Comparison of ENCODE assay signal across 25 mouse cellular contexts in genomic region chr14:48153865-48154511, GRCm38 (mm10). TPM values are rescaled to one million over a fixed set of nuclear protein-coding genes. Genes with fewer than 3 reads are reported as not detected.
DNase-seq lines count a peak whose midpoint lies in the region; ATAC-seq and TF ChIP-seq lines count a peak whose summit lies in the region.
"Had no signal": no experiment of that assay in that cellular context is flagged by ENCODE, and none has a peak within 500 bp of the region (broad histone marks: within the 10 kb centered on the region; RNA-seq: fewer than 3 reads in every experiment).

No protein-coding gene starts in this region.

- peaks cover 6% of the 10 kb centered on the region; the same call in 1 of the 2 replicates for H3K27me3 ChIP-seq in heart, embryonic 10.5 days (ENCODE audit: insufficient read depth, poor library complexity, severe bottlenecking)
- H3K27me3 ChIP-seq in hindbrain, embryonic 12.5 days: no peaks in the 10 kb centered on the region
- H3K27me3 ChIP-seq: CH12.LX; embryonic facial prominence, embryonic 13.5 days; embryonic facial prominence, embryonic 15.5 days; forebrain, embryonic 12.5 days had no signal

- 73% methylated on average over 5 of the region's 5 CpGs for WGBS in heart, embryonic 10.5 days
- 87% methylated on average over 5 of the region's 5 CpGs for WGBS in hindbrain, embryonic 12.5 days

- intact Hi-C loops in gastrocnemius, adult 2 months (cut with DNase I): no loop called here

- H3K4me2 ChIP-seq in hindbrain, embryonic 12.5 days (replicated peaks): no peak overlapping the region
- H3K4me2 ChIP-seq: embryonic facial prominence, embryonic 15.5 days; forebrain, embryonic 12.5 days had no signal

- no peaks in the 10 kb centered on the region for H3K9me3 ChIP-seq in heart, embryonic 10.5 days
- H3K9me3 ChIP-seq in hindbrain, embryonic 12.5 days (replicated peaks): no peaks in the 10 kb centered on the region
- H3K9me3 ChIP-seq: embryonic facial prominence, embryonic 13.5 days; embryonic facial prominence, embryonic 15.5 days; forebrain, embryonic 10.5 days; forebrain, embryonic 12.5 days; G1E had no signal

- H3K9ac ChIP-seq in hindbrain, embryonic 12.5 days: no peak overlapping the region
- H3K9ac ChIP-seq: embryonic facial prominence, embryonic 13.5 days; embryonic facial prominence, embryonic 15.5 days; forebrain, embryonic 12.5 days had no signal

- ATAC-seq in activated CD4-positive, CD25-positive, alpha-beta regulatory T cell, adult 4 months: no peak
- ATAC-seq in hindbrain, embryonic 12.5 days (ENCODE audit: low FRiP score): no peak
- ATAC-seq: CD4-positive, CD25-positive, alpha-beta regulatory T cell, adult 4 months; forebrain, embryonic 14.5 days; forebrain, embryonic 16.5 days had no signal

- no peak for DNase-seq in gastrocnemius, adult 2 months
- DNase-seq in gastrocnemius, postnatal 10 days: no peak
- peak; percentile 5 for DNase-seq in heart, embryonic 10.5 days (ENCODE audit: low spot score)
- DNase-seq in heart, adult 18-20 months: no peak
- peak; percentile 75 for DNase-seq in NIH3T3 (ENCODE audit: low read depth)
- DNase-seq: adrenal gland, postnatal 10 days; adrenal gland, postnatal 36 days; cerebellum, adult 11 months; cerebellum, adult 18-20 months; cerebellum, adult 8-10 months; cerebellum, adult 9-11 months; cerebellum, postnatal 14 days; embryo, embryonic 11 days had no signal

- no peaks in the 10 kb centered on the region for H3K36me3 ChIP-seq in heart, embryonic 10.5 days
- no peaks in the 10 kb centered on the region for H3K36me3 ChIP-seq in hindbrain, embryonic 12.5 days
- H3K36me3 ChIP-seq: embryonic facial prominence, embryonic 13.5 days; embryonic facial prominence, embryonic 15.5 days; forebrain, embryonic 10.5 days; forebrain, embryonic 12.5 days; G1E had no signal

- 0 out of 2 replicates have a peak, but pooled peaks cover 3% of the 10 kb centered on the region for H3K4me1 ChIP-seq in heart, embryonic 10.5 days
- H3K4me1 ChIP-seq in hindbrain, embryonic 12.5 days: peaks cover 5% of the 10 kb centered on the region; the same call in 1 of the 2 replicates
- H3K4me1 ChIP-seq: forebrain, embryonic 12.5 days had no signal

- H3K4me3 ChIP-seq in gastrocnemius, adult 2 months: no peak overlapping the region
- H3K4me3 ChIP-seq in heart, embryonic 10.5 days: no peak overlapping the region
- no peak overlapping the region for H3K4me3 ChIP-seq in hindbrain, embryonic 12.5 days
- H3K4me3 ChIP-seq: embryonic facial prominence, embryonic 13.5 days; embryonic facial prominence, embryonic 15.5 days; erythroblast, embryonic 14.5 days; forebrain, embryonic 10.5 days; forebrain, embryonic 12.5 days had no signal

- H3K27ac ChIP-seq in gastrocnemius, adult 2 months: peak overlapping the region; percentile 38; the same call in 1 of the 2 replicates
- no peak overlapping the region for H3K27ac ChIP-seq in heart, embryonic 10.5 days
- H3K27ac ChIP-seq in hindbrain, embryonic 12.5 days: no peak overlapping the region
- H3K27ac ChIP-seq: embryonic facial prominence, embryonic 13.5 days; embryonic facial prominence, embryonic 15.5 days; forebrain, embryonic 10.5 days; forebrain, embryonic 12.5 days had no signal

- TF ChIP-seq CTCF in gastrocnemius, adult 2 months (IDR thresholded peaks at IDR 0.05): no peak

RNA-seq across cellular contexts. Expression of gene Peli2, which starts 33.4 kb away (rescaled TPM):
- total RNA-seq in gastrocnemius, adult 2 months (2021): 10 to 100 TPM; 15.0 to 17.6 TPM
- 10 to 100 TPM; 15.9 to 18.3 TPM for total RNA-seq in gastrocnemius, postnatal 10 days (2021)
- polyA plus RNA-seq in heart, embryonic 10.5 days (2016; fragmentation: Nextera tagmentation; extraction: Ambion mirVana): 3.1 and 5.0 TPM in 2 replicates
- 10 to 100 TPM; 15.7 to 16.8 TPM for total RNA-seq in heart, adult 18-20 months (2021)
- polyA plus RNA-seq in activated CD4-positive, CD25-positive, alpha-beta regulatory T cell, adult 4 months (2017; shearing (Covaris generic)): under 1 TPM; 0.32 to 0.47 TPM
- 15.3 and 18.0 TPM in 2 replicates for polyA plus RNA-seq in hindbrain, embryonic 12.5 days (2016; fragmentation: Nextera tagmentation; extraction: Ambion mirVana)
- total RNA-seq: CH12.LX had no signal
- polyA plus RNA-seq: erythroblast, embryonic 14.5 days; G1E had no signal

Comparison
In these comparisons a context has a peak if more than half of its experiments do, and no peak if none do; other contexts are left out.
1. DNase-seq: peak in heart, embryonic 10.5 days (single experiment) and NIH3T3 (single experiment); none in gastrocnemius, adult 2 months (single experiment), gastrocnemius, postnatal 10 days (single experiment) and heart, adult 18-20 months (0 of 2).